Mouse (Mus musculus): ENCODE measurements around the gene Ssbp3. TPM values are rescaled to one million over a fixed set of nuclear protein-coding genes. Genes with fewer than 3 reads are reported as not detected.

Gene Ssbp3
- total RNA-seq, 1 experiment, result 42.6 TPM

GRCm38 (mm10) chr4:106964356-106964755, 53.9 kb downstream of the Ssbp3 start:
- no peak for DNase-seq (ENCODE audit: low read depth, low spot score)
- H3K9ac ChIP-seq (ENCODE audit: insufficient read depth, low read depth, low read length, poor library complexity, severe bottlenecking), result no peak overlapping the region
- H3K4me1 ChIP-seq (ENCODE audit: control insufficient read depth in 2 of 2, insufficient read depth in 2 of 2, low read length in 2 of 2, poor library complexity in 1 of 2), result peaks cover 3 to 6% of the 10 kb centered on the region in 2 experiments; a peak in 2 of 4 replicates
- no peak overlapping the region for H3K4me3 ChIP-seq (ENCODE audit: insufficient read depth in 1 of 2, low read depth in 1 of 2, low read length in 2 of 2, poor library complexity in 1 of 2, severe bottlenecking in 1 of 2)
- H3K27ac ChIP-seq (ENCODE audit: insufficient read depth, low read depth, low read length, poor library complexity, severe bottlenecking), result no peak overlapping the region
- peaks cover 2% of the 10 kb centered on the region; the same call in 1 of the 2 replicates for H3K36me3 ChIP-seq (ENCODE audit: control insufficient read depth, insufficient read depth, low read length, poor library complexity, severe bottlenecking)
- in situ Hi-C loops (cut with MboI; ENCODE audit: low sequenced_read_pairs in 2 of 2, unreplicated experiment in 2 of 2), result no loop called here
- H3K9me3 ChIP-seq (ENCODE audit: control insufficient read depth, insufficient read depth, low read depth, low read length), result no peaks in the 10 kb centered on the region
- TF ChIP-seq HCFC1 (IDR thresholded peaks at IDR 0.05; ENCODE audit: borderline replicate concordance, insufficient read depth, low read length), result no peak
- TF ChIP-seq MAFK (IDR thresholded peaks at IDR 0.05; ENCODE audit: insufficient read depth, low read depth, low read length), result no peak
- no peak for TF ChIP-seq ZC3H11A (IDR thresholded peaks at IDR 0.05; ENCODE audit: borderline replicate concordance, low read depth, low read length)
- no peak for TF ChIP-seq CHD2 (IDR thresholded peaks at IDR 0.05; ENCODE audit: low read depth, low read length)

GRCm38 (mm10) chr4:106964996-106965395, 54.5 kb downstream of the Ssbp3 start:
- Histone ChIP-seq H3K27ac (ENCODE audit: insufficient read depth, low read depth, low read length, poor library complexity, severe bottlenecking) (no peak overlapping the region), H3K9ac (ENCODE audit: insufficient read depth, low read depth, low read length, poor library complexity, severe bottlenecking) (no peak overlapping the region), H3K9me3 (ENCODE audit: control insufficient read depth, insufficient read depth, low read depth, low read length) (no peaks in the 10 kb centered on the region), H3K36me3 (ENCODE audit: control insufficient read depth, insufficient read depth, low read length, poor library complexity, severe bottlenecking) (peaks cover 2% of the 10 kb centered on the region; the same call in 1 of the 2 replicates), H3K4me3 (ENCODE audit: insufficient read depth in 1 of 2, low read depth in 1 of 2, low read length in 2 of 2, poor library complexity in 1 of 2, severe bottlenecking in 1 of 2) (no peak overlapping the region), H3K4me1 (ENCODE audit: control insufficient read depth in 2 of 2, insufficient read depth in 2 of 2, low read length in 2 of 2, poor library complexity in 1 of 2) (peaks cover 3 to 6% of the 10 kb centered on the region in 2 experiments; a peak in 2 of 4 replicates)
- DNase-seq (ENCODE audit: low read depth, low spot score), result no peak
- TF ChIP-seq HCFC1 (IDR thresholded peaks at IDR 0.05; ENCODE audit: borderline replicate concordance, insufficient read depth, low read length), result no peak
- TF ChIP-seq ZNF384 (IDR thresholded peaks at IDR 0.05; ENCODE audit: low read depth, low read length), result no peak
- TF ChIP-seq ZC3H11A (IDR thresholded peaks at IDR 0.05; ENCODE audit: borderline replicate concordance, low read depth, low read length), result no peak
- in situ Hi-C loops (cut with MboI; ENCODE audit: low sequenced_read_pairs in 2 of 2, unreplicated experiment in 2 of 2), result no loop called here

GRCm38 (mm10) chr4:106966443-106966842, 55.9 kb downstream of the Ssbp3 start:
- no peak for DNase-seq (ENCODE audit: low read depth, low spot score)
- no peak overlapping the region for H3K4me3 ChIP-seq (ENCODE audit: insufficient read depth in 1 of 2, low read depth in 1 of 2, low read length in 2 of 2, poor library complexity in 1 of 2, severe bottlenecking in 1 of 2)
- no peak for TF ChIP-seq MAFK (IDR thresholded peaks at IDR 0.05; ENCODE audit: insufficient read depth, low read depth, low read length)
- no peak for TF ChIP-seq HCFC1 (IDR thresholded peaks at IDR 0.05; ENCODE audit: borderline replicate concordance, insufficient read depth, low read length)
- H3K9me3 ChIP-seq (ENCODE audit: control insufficient read depth, insufficient read depth, low read depth, low read length), result no peaks in the 10 kb centered on the region
- H3K4me1 ChIP-seq (ENCODE audit: control insufficient read depth in 2 of 2, insufficient read depth in 2 of 2, low read length in 2 of 2, poor library complexity in 1 of 2), result peaks cover 2 to 3% of the 10 kb centered on the region in 2 experiments; a peak in 2 of 4 replicates
- H3K27ac ChIP-seq (ENCODE audit: insufficient read depth, low read depth, low read length, poor library complexity, severe bottlenecking), result no peak overlapping the region
- peaks cover 2% of the 10 kb centered on the region; the same call in 1 of the 2 replicates for H3K36me3 ChIP-seq (ENCODE audit: control insufficient read depth, insufficient read depth, low read length, poor library complexity, severe bottlenecking)
- H3K9ac ChIP-seq (ENCODE audit: insufficient read depth, low read depth, low read length, poor library complexity, severe bottlenecking), result no peak overlapping the region
- in situ Hi-C loops (cut with MboI; ENCODE audit: low sequenced_read_pairs in 2 of 2, unreplicated experiment in 2 of 2), result no loop called here

- DNase-seq (ENCODE audit: low read depth, low spot score), result no peak
- Histone ChIP-seq H3K27ac (ENCODE audit: insufficient read depth, low read depth, low read length, poor library complexity, severe bottlenecking) (no peak overlapping the region), H3K36me3 (ENCODE audit: control insufficient read depth, insufficient read depth, low read length, poor library complexity, severe bottlenecking) (peaks cover 2% of the 10 kb centered on the region; the same call in 1 of the 2 replicates), H3K9ac (ENCODE audit: insufficient read depth, low read depth, low read length, poor library complexity, severe bottlenecking) (no peak overlapping the region), H3K4me1 (ENCODE audit: control insufficient read depth in 2 of 2, insufficient read depth in 2 of 2, low read length in 2 of 2, poor library complexity in 1 of 2) (peaks cover 3 to 6% of the 10 kb centered on the region in 2 experiments; a peak in 2 of 4 replicates), H3K4me3 (ENCODE audit: insufficient read depth in 1 of 2, low read depth in 1 of 2, low read length in 2 of 2, poor library complexity in 1 of 2, severe bottlenecking in 1 of 2) (no peak overlapping the region), H3K9me3 (ENCODE audit: control insufficient read depth, insufficient read depth, low read depth, low read length) (no peaks in the 10 kb centered on the region)
- TF ChIP-seq ZC3H11A (IDR thresholded peaks at IDR 0.05; ENCODE audit: borderline replicate concordance, low read depth, low read length), result no peak
- no peak for TF ChIP-seq CHD2 (IDR thresholded peaks at IDR 0.05; ENCODE audit: low read depth, low read length)
- TF ChIP-seq HCFC1 (IDR thresholded peaks at IDR 0.05; ENCODE audit: borderline replicate concordance, insufficient read depth, low read length), result no peak
- no peak for TF ChIP-seq ZNF384 (IDR thresholded peaks at IDR 0.05; ENCODE audit: low read depth, low read length)
- TF ChIP-seq MAFK (IDR thresholded peaks at IDR 0.05; ENCODE audit: insufficient read depth, low read depth, low read length), result no peak
- in situ Hi-C loops (cut with MboI; ENCODE audit: low sequenced_read_pairs in 2 of 2, unreplicated experiment in 2 of 2), result no loop called here
Observed at GRCm38 (mm10) chr4:106968910-106969309, 58.4 kb downstream of the Ssbp3 start.

GRCm38 (mm10) chr4:106970786-106971185, 60.3 kb downstream of the Ssbp3 start:
- TF ChIP-seq HCFC1 (IDR thresholded peaks at IDR 0.05; ENCODE audit: borderline replicate concordance, insufficient read depth, low read length) (no peak), ZC3H11A (IDR thresholded peaks at IDR 0.05; ENCODE audit: borderline replicate concordance, low read depth, low read length) (no peak), ZNF384 (IDR thresholded peaks at IDR 0.05; ENCODE audit: low read depth, low read length) (no peak), CHD2 (IDR thresholded peaks at IDR 0.05; ENCODE audit: low read depth, low read length) (no peak), MAFK (IDR thresholded peaks at IDR 0.05; ENCODE audit: insufficient read depth, low read depth, low read length) (no peak)
- Histone ChIP-seq H3K4me3 (ENCODE audit: insufficient read depth in 1 of 2, low read depth in 1 of 2, low read length in 2 of 2, poor library complexity in 1 of 2, severe bottlenecking in 1 of 2) (no peak overlapping the region), H3K4me1 (ENCODE audit: control insufficient read depth in 2 of 2, insufficient read depth in 2 of 2, low read length in 2 of 2, poor library complexity in 1 of 2) (peaks cover 0 to 4% of the 10 kb centered on the region in 2 experiments; a peak in 1 of 4 replicates), H3K9me3 (ENCODE audit: control insufficient read depth, insufficient read depth, low read depth, low read length) (no peaks in the 10 kb centered on the region), H3K9ac (ENCODE audit: insufficient read depth, low read depth, low read length, poor library complexity, severe bottlenecking) (no peak overlapping the region), H3K27ac (ENCODE audit: insufficient read depth, low read depth, low read length, poor library complexity, severe bottlenecking) (no peak overlapping the region), H3K36me3 (ENCODE audit: control insufficient read depth, insufficient read depth, low read length, poor library complexity, severe bottlenecking) (peaks cover 1% of the 10 kb centered on the region; the same call in 1 of the 2 replicates)
- no peak for DNase-seq (ENCODE audit: low read depth, low spot score)
- in situ Hi-C loops (cut with MboI; ENCODE audit: low sequenced_read_pairs in 2 of 2, unreplicated experiment in 2 of 2), result no loop called here

Measured in ES-E14 (cell line).